In genomic region chr14:26539241-26539640, GRCm38 (mm10) we compare ENCODE assay signal across 14 mouse cellular contexts.
"Had no signal": no experiment of that assay in that cellular context is flagged by ENCODE, and none has a peak within 500 bp of the region (broad histone marks: within the 10 kb centered on the region; RNA-seq: fewer than 3 reads in every experiment).

No protein-coding gene starts in this region.

- DNase-seq: kidney, adult 18-20 months; kidney, adult 9 months; kidney, postnatal 14 days; kidney, postnatal 4 days; liver, postnatal 0 days; lung, embryonic 14.5 days; retina, postnatal 1 day; right cerebral cortex, postnatal 4 days; thymus, adult 18-20 months; thymus, postnatal 36 days had no signal

- ATAC-seq: intestine, embryonic 16.5 days; liver, postnatal 0 days; lung, postnatal 0 days; midbrain, embryonic 13.5 days; midbrain, embryonic 16.5 days had no signal
